Mouse (Mus musculus): ENCODE measurements around the gene Clca4a. TPM values are rescaled to one million over a fixed set of nuclear protein-coding genes. Genes with fewer than 3 reads are reported as not detected.

Clca4a gene
- not detected in 2 replicates for polyA plus RNA-seq (2014; fragmentation: Nextera tagmentation; extraction: Ambion mirVana)

DNA sequence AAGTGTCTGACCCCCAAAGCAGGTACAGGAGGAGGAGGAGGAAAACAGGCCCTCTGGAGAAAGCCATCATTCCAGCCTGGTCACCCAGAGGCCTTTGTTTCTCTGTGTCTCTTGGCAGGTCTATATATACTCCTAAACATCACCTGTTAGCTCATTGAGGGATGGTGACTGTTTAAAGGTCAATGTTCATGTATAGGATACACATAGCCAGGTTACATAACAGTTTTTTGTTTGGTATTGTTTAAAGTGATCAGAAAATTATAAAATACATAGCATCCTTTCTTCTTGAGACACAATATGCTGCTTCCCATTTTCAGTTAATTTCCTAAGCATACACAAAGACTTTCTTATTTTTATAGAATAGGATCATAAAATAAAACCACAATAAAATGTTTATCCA is at the start of gene Clca4a:
Gene Clca4a (minus strand): TSS at position 101 of the 400 bp plus-strand sequence.
- no peak for ATAC-seq (ENCODE audit: insufficient number of reproducible peaks, insufficient read depth, low FRiP score, low read depth)
- H3K4me2 ChIP-seq (replicated peaks; ENCODE audit: low read depth, low read length) = no peak within 1 kb of the TSS
- no peak within 1 kb of the TSS for H3K9ac ChIP-seq (replicated peaks; ENCODE audit: low read depth, low read length)
- no peak within 1 kb of the TSS for H3K4me3 ChIP-seq (ENCODE audit: low read depth, low read length)
- no peaks in the 10 kb centered on the region for H3K4me1 ChIP-seq (ENCODE audit: control insufficient read depth, insufficient read depth, low read length)
- no peaks in the 10 kb centered on the region for H3K36me3 ChIP-seq (ENCODE audit: control insufficient read depth, insufficient read depth, low read length)
- no peaks in the 10 kb centered on the region for H3K9me3 ChIP-seq (ENCODE audit: control insufficient read depth, low read depth, low read length)
- no peak within 1 kb of the TSS for H3K27ac ChIP-seq (ENCODE audit: low read length)
- H3K27me3 ChIP-seq (ENCODE audit: control insufficient read depth, insufficient read depth, low read length) = no peaks in the 10 kb centered on the region

DNA sequence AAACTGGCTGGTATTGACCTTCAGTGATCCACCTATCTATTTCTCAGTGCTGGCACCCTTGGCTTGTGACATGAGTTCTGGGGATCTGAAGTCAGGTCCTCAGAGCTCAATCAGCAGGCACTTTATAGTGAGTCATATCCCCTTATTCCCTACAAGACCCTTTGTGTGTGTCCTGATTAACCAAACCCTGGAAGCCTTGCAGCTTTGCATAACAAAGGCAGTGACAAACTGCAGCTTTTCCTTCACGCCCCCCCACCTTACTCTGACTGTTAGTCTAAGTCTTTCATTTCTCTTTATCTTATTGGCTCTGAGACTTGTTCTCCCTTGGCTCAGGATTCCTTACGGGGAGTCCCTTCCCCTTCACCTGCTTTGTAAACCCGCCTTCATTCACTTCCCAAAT is 43.0 kb upstream of the Clca4a start:
- no peaks in the 10 kb centered on the region for H3K9me3 ChIP-seq (ENCODE audit: control insufficient read depth, low read depth, low read length)
- WGBS = 77% methylated on average over 3 of the region's 3 CpGs
- H3K36me3 ChIP-seq (ENCODE audit: control insufficient read depth, insufficient read depth, low read length) = no peaks in the 10 kb centered on the region
- no peaks in the 10 kb centered on the region for H3K27me3 ChIP-seq (ENCODE audit: control insufficient read depth, insufficient read depth, low read length)
- H3K9ac ChIP-seq (replicated peaks; ENCODE audit: low read depth, low read length) = no peak overlapping the region
- H3K27ac ChIP-seq (ENCODE audit: low read length) = no peak overlapping the region
- H3K4me2 ChIP-seq (replicated peaks; ENCODE audit: low read depth, low read length) = no peak overlapping the region
- no peak for ATAC-seq (ENCODE audit: insufficient number of reproducible peaks, insufficient read depth, low FRiP score, low read depth)
- H3K4me3 ChIP-seq (ENCODE audit: low read depth, low read length) = no peak overlapping the region
- H3K4me1 ChIP-seq (ENCODE audit: control insufficient read depth, insufficient read depth, low read length) = no peaks in the 10 kb centered on the region

DNA sequence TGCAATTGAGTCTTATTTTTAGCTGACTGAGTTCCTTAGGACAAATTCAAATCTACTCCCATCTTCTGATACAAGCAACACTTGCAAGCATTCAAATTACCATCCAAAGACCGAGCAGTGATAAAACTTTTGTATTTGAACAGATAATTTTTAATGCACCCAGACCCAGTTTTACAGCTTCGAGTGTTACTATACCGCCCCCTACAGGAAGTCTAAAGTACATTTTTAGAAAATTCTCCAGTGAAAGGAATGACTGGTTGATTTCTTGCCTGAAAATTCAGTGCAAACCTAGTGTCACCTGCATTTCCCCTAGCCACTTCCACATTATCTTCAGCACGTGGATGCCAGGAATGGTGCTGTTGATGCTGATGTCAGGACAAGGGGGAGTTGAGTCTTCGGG is 29.6 kb upstream of the Clca4a start:
- WGBS = 41% methylated on average over 5 of the region's 5 CpGs
- no peaks in the 10 kb centered on the region for H3K36me3 ChIP-seq (ENCODE audit: control insufficient read depth, insufficient read depth, low read length)

DNA sequence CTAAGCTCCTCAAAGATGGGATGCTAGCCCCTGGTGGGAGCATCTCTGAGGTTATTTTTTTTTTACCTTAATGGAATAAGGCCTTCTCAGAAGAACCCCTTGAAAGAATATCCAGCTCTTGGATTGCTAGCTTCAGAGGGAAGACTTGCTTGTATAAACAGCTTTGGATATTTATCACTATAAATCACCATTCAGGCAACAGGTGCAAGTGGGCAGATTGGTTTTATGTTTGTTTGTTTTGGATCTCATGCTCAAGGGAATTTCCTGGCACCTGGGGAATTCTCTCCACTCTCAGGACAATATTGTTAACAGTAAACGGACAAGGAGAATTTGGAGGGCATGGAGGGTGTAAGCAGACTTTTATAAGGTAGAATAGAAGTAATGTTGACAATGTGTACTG is 26.1 kb upstream of the Clca4a start:
- Histone ChIP-seq H3K27ac (ENCODE audit: low read length) (no peak overlapping the region), H3K27me3 (ENCODE audit: control insufficient read depth, insufficient read depth, low read length) (no peaks in the 10 kb centered on the region), H3K9ac (replicated peaks; ENCODE audit: low read depth, low read length) (no peak overlapping the region), H3K4me2 (replicated peaks; ENCODE audit: low read depth, low read length) (no peak overlapping the region), H3K4me3 (ENCODE audit: low read depth, low read length) (no peak overlapping the region), H3K9me3 (ENCODE audit: control insufficient read depth, low read depth, low read length) (no peaks in the 10 kb centered on the region), H3K4me1 (ENCODE audit: control insufficient read depth, insufficient read depth, low read length) (no peaks in the 10 kb centered on the region), H3K36me3 (ENCODE audit: control insufficient read depth, insufficient read depth, low read length) (no peaks in the 10 kb centered on the region)
- ATAC-seq (ENCODE audit: insufficient number of reproducible peaks, insufficient read depth, low FRiP score, low read depth) = no peak
- WGBS = 51% methylated on average over 1 of the region's 1 CpGs

More for the DNA sequence above, 29.6 kb upstream of the Clca4a start:
- Histone ChIP-seq H3K9ac (replicated peaks; ENCODE audit: low read depth, low read length) (no peak overlapping the region), H3K9me3 (ENCODE audit: control insufficient read depth, low read depth, low read length) (no peaks in the 10 kb centered on the region), H3K4me1 (ENCODE audit: control insufficient read depth, insufficient read depth, low read length) (no peaks in the 10 kb centered on the region), H3K4me3 (ENCODE audit: low read depth, low read length) (no peak overlapping the region), H3K4me2 (replicated peaks; ENCODE audit: low read depth, low read length) (no peak overlapping the region), H3K27me3 (ENCODE audit: control insufficient read depth, insufficient read depth, low read length) (no peaks in the 10 kb centered on the region), H3K27ac (ENCODE audit: low read length) (no peak overlapping the region)
- ATAC-seq (ENCODE audit: insufficient number of reproducible peaks, insufficient read depth, low FRiP score, low read depth) = no peak

DNA sequence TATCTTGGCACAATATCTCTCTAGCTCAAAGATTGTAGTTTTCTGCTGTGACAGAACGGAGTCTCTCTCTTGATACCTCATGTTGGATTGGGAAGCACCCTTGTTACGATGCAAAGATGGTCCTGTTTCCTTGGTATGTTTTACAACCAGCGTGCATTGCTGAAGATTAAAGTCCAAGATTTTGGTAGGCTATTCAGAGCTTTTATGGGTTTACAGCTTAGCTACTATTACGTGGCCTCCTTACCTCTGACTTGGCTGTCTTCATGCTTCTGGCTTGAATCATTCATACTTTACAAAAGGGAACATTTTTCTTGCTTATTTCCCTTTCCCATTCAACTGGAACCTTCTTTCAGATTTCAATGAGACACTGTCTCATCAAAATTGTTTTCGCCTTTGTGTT is 18.2 kb upstream of the Clca4a start:
- Histone ChIP-seq H3K36me3 (ENCODE audit: control insufficient read depth, insufficient read depth, low read length) (no peaks in the 10 kb centered on the region), H3K4me2 (replicated peaks; ENCODE audit: low read depth, low read length) (no peak overlapping the region), H3K27me3 (ENCODE audit: control insufficient read depth, insufficient read depth, low read length) (no peaks in the 10 kb centered on the region), H3K4me3 (ENCODE audit: low read depth, low read length) (no peak overlapping the region), H3K4me1 (ENCODE audit: control insufficient read depth, insufficient read depth, low read length) (no peaks in the 10 kb centered on the region), H3K9me3 (ENCODE audit: control insufficient read depth, low read depth, low read length) (no peaks in the 10 kb centered on the region), H3K27ac (ENCODE audit: low read length) (no peak overlapping the region), H3K9ac (replicated peaks; ENCODE audit: low read depth, low read length) (no peak overlapping the region)
- WGBS = 88% methylated on average over 5 of the region's 5 CpGs
- ATAC-seq (ENCODE audit: insufficient number of reproducible peaks, insufficient read depth, low FRiP score, low read depth) = no peak

DNA sequence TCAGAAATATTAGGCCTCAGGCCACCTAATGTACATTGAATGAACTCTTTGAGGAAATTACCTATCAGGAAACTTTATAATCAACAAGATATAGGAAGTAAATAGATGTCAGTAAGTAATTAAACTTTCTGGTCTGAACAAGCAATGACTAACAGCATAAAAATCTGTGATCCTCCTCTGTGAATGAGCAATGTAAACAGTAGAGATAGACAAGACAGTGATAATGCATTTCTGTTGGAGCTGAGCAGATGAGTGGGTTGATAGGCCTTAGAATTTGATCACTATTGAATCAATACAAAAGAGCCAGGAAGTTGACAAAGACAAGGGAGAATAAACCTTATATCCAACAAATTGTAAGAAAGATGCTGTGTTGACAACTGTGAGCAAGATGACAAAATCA is 17.8 kb upstream of the Clca4a start:
- Histone ChIP-seq H3K4me3 (ENCODE audit: low read depth, low read length) (no peak overlapping the region), H3K27me3 (ENCODE audit: control insufficient read depth, insufficient read depth, low read length) (no peaks in the 10 kb centered on the region), H3K27ac (ENCODE audit: low read length) (no peak overlapping the region), H3K36me3 (ENCODE audit: control insufficient read depth, insufficient read depth, low read length) (no peaks in the 10 kb centered on the region), H3K9ac (replicated peaks; ENCODE audit: low read depth, low read length) (no peak overlapping the region), H3K4me1 (ENCODE audit: control insufficient read depth, insufficient read depth, low read length) (no peaks in the 10 kb centered on the region), H3K9me3 (ENCODE audit: control insufficient read depth, low read depth, low read length) (no peaks in the 10 kb centered on the region), H3K4me2 (replicated peaks; ENCODE audit: low read depth, low read length) (no peak overlapping the region)
- ATAC-seq (ENCODE audit: insufficient number of reproducible peaks, insufficient read depth, low FRiP score, low read depth) = no peak

DNA sequence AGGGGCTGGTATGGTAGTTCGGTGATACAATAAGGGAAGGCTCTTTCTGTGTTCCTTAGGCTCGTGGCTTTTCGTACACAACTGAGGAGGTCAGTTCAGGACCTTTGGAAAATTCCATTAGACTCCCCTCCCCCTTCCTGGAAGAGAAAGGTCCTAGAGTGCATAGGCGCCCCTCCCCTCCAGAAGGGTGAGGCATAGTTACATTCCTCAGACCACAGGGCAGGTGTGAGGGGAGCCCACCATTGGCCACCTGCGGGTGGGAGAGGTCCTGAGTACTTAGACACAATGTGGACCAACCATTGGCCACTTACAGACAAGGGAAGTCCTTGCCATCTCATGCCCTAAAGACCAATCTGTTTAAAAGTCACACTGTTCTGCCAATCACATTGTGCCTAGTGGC is 11.0 kb upstream of the Clca4a start:
- H3K9me3 ChIP-seq (ENCODE audit: control insufficient read depth, low read depth, low read length) = no peaks in the 10 kb centered on the region
- H3K9ac ChIP-seq (replicated peaks; ENCODE audit: low read depth, low read length) = no peak overlapping the region
- H3K27ac ChIP-seq (ENCODE audit: low read length) = no peak overlapping the region
- no peak overlapping the region for H3K4me3 ChIP-seq (ENCODE audit: low read depth, low read length)
- no peak for ATAC-seq (ENCODE audit: insufficient number of reproducible peaks, insufficient read depth, low FRiP score, low read depth)
- WGBS = 57% methylated on average over 5 of the region's 5 CpGs
- no peaks in the 10 kb centered on the region for H3K36me3 ChIP-seq (ENCODE audit: control insufficient read depth, insufficient read depth, low read length)
- H3K4me1 ChIP-seq (ENCODE audit: control insufficient read depth, insufficient read depth, low read length) = no peaks in the 10 kb centered on the region
- no peaks in the 10 kb centered on the region for H3K27me3 ChIP-seq (ENCODE audit: control insufficient read depth, insufficient read depth, low read length)
- no peak overlapping the region for H3K4me2 ChIP-seq (replicated peaks; ENCODE audit: low read depth, low read length)

DNA sequence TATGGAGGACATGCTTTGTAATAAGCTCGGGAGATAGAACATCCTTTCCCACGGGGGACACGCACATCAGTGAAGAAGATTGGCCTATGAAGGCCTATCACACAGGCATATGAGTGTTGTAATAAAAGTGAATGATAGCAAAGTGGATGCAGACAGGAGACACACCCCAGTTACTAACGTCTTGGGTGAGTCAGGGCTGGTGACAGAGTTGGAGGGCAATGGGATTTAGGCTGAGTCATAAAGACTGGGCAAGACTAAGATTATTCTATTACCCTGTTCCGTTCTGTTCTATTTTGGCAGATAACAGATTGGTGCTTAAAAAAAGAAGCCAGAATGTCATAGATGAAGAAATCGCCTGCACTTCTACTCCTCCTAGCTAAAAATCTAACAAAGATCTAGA is 5.7 kb upstream of the Clca4a start:
- no peak for ATAC-seq (ENCODE audit: insufficient number of reproducible peaks, insufficient read depth, low FRiP score, low read depth)
- 89% methylated on average over 6 of the region's 6 CpGs for WGBS
- H3K27me3 ChIP-seq (ENCODE audit: control insufficient read depth, insufficient read depth, low read length) = no peaks in the 10 kb centered on the region

DNA sequence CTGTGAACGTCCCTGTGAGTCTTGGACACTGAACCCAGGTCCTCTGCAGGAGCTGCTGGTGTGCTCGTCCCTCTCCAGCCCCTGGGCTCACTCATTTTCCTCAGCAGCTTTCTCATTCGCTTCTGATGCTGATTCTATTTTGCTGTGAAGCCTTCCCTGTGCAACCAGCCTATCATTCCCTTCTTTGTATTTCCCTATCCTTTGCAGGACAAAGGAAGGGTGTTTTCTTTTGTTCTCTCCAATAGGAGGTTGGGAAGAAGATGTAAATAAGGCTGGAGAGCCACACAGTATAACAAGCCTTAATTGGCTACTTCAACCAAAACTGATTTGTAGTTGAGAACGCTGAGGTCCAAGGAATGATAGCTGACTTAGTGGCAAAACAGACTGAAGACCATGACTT is 2.8 kb upstream of the Clca4a start:
- Histone ChIP-seq H3K4me2 (replicated peaks; ENCODE audit: low read depth, low read length) (no peak overlapping the region), H3K4me1 (ENCODE audit: control insufficient read depth, insufficient read depth, low read length) (no peaks in the 10 kb centered on the region), H3K4me3 (ENCODE audit: low read depth, low read length) (no peak overlapping the region), H3K9ac (replicated peaks; ENCODE audit: low read depth, low read length) (no peak overlapping the region), H3K27ac (ENCODE audit: low read length) (no peak overlapping the region), H3K9me3 (ENCODE audit: control insufficient read depth, low read depth, low read length) (no peaks in the 10 kb centered on the region), H3K36me3 (ENCODE audit: control insufficient read depth, insufficient read depth, low read length) (no peaks in the 10 kb centered on the region), H3K27me3 (ENCODE audit: control insufficient read depth, insufficient read depth, low read length) (no peaks in the 10 kb centered on the region)
- ATAC-seq (ENCODE audit: insufficient number of reproducible peaks, insufficient read depth, low FRiP score, low read depth) = no peak
- WGBS = 46% methylated on average over 4 of the region's 4 CpGs

More for the DNA sequence above, 5.7 kb upstream of the Clca4a start:
- Histone ChIP-seq H3K27ac (ENCODE audit: low read length) (no peak overlapping the region), H3K36me3 (ENCODE audit: control insufficient read depth, insufficient read depth, low read length) (no peaks in the 10 kb centered on the region), H3K4me1 (ENCODE audit: control insufficient read depth, insufficient read depth, low read length) (no peaks in the 10 kb centered on the region), H3K9ac (replicated peaks; ENCODE audit: low read depth, low read length) (no peak overlapping the region), H3K4me2 (replicated peaks; ENCODE audit: low read depth, low read length) (no peak overlapping the region), H3K9me3 (ENCODE audit: control insufficient read depth, low read depth, low read length) (no peaks in the 10 kb centered on the region), H3K4me3 (ENCODE audit: low read depth, low read length) (no peak overlapping the region)

Measured in stomach, embryonic 14.5 days (tissue).